Mouse (Mus musculus) MEL (cell line): ENCODE measurements around the gene Commd2. TPM values are rescaled to one million over a fixed set of nuclear protein-coding genes. Genes with fewer than 3 reads are reported as not detected.

Experiments used
- DNase-seq: peaks from one replicate; pipeline ENCODE4 v3.0.0; 2011; ENCODE audit warnings: low read depth, low spot score
- H3K27ac ChIP-seq: 2 replicates; pipeline ENCODE4 v1.5.1; 2012; ENCODE audit warnings: low read depth, mild to moderate bottlenecking, control low read depth, low read length, moderate library complexity; ENCODE audit not compliant: control insufficient read depth
- H3K27me3 ChIP-seq, 2 experiments: fragments of 150-350 bp in 1 of 2; sonication (generic) in 1 of 2; 2 replicates each; pipeline ENCODE4 v1.6.1; 2012; ENCODE audit warnings: low read length in 2 of 2, mild to moderate bottlenecking in 2 of 2, improper control_type of control experiment in 1 of 2, moderate library complexity in 1 of 2; ENCODE audit not compliant: insufficient read depth in 2 of 2, control insufficient read depth in 1 of 2
- H3K36me3 ChIP-seq, 2 experiments: 2 replicates each; pipeline ENCODE4 v1.6.1; 2012 to 2014; ENCODE audit warnings: low read length in 2 of 2, improper control_type of control experiment in 1 of 2, inconsistent platforms in 1 of 2, mild to moderate bottlenecking in 1 of 2; ENCODE audit not compliant: insufficient read depth in 2 of 2, control insufficient read depth in 1 of 2
- H3K4me1 ChIP-seq, 2 experiments: fragments of 150-350 bp in 1 of 2; sonication (generic) in 1 of 2; 2 replicates each; pipeline ENCODE4 v1.6.1; 2012; ENCODE audit warnings: low read length in 2 of 2, improper control_type of control experiment in 1 of 2, mild to moderate bottlenecking in 1 of 2; ENCODE audit not compliant: insufficient read depth in 2 of 2, control insufficient read depth in 1 of 2
- H3K4me3 ChIP-seq, 2 experiments: fragments of 150-350 bp in 1 of 2; sonication (generic) in 1 of 2; 2 replicates each; pipeline ENCODE4 v1.5.1; 2012; ENCODE audit warnings: low read depth in 2 of 2, low read length in 2 of 2, mild to moderate bottlenecking in 2 of 2, moderate library complexity in 2 of 2, control low read depth in 1 of 2, improper control_type of control experiment in 1 of 2; ENCODE audit not compliant: control insufficient read depth in 1 of 2, insufficient read depth in 1 of 2
- H3K79me2 ChIP-seq: 2 replicates; pipeline ENCODE4 v1.6.1; 2012; ENCODE audit warnings: mild to moderate bottlenecking, low read length, moderate library complexity; ENCODE audit not compliant: control insufficient read depth, poor library complexity, insufficient read depth
- H3K9ac ChIP-seq: 2 replicates; pipeline ENCODE4 v1.6.1; 2012; ENCODE audit warnings: low read depth, mild to moderate bottlenecking, control low read depth, low read length, moderate library complexity; ENCODE audit not compliant: control insufficient read depth, poor library complexity, severe bottlenecking
- H3K9me3 ChIP-seq: fragments of 150-350 bp; sonication (generic); replicated peaks from 2 replicates; pipeline ENCODE4 v1.6.1; 2012; ENCODE audit warnings: mild to moderate bottlenecking, low read length, improper control_type of control experiment, moderate library complexity; ENCODE audit not compliant: insufficient read depth
- BHLHE40 ChIP-seq: IDR thresholded peaks from 2 replicates; pipeline ENCODE4 v1.6.1; 2012; ENCODE audit warnings: low read depth, mild to moderate bottlenecking, inconsistent platforms, low read length, improper control_type of control experiment, borderline replicate concordance
- CHD1 ChIP-seq: IDR thresholded peaks from 2 replicates; pipeline ENCODE4 v1.6.1; 2012; ENCODE audit warnings: low read depth, mild to moderate bottlenecking, inconsistent platforms, low read length, improper control_type of control experiment
- ELF1 ChIP-seq: IDR thresholded peaks from 2 replicates; pipeline ENCODE4 v1.6.1; 2014; ENCODE audit warnings: low read depth, mild to moderate bottlenecking, inconsistent platforms, low read length, improper control_type of control experiment, moderate library complexity
- ETS1 ChIP-seq: IDR thresholded peaks from 2 replicates; pipeline ENCODE4 v1.6.1; 2012; ENCODE audit warnings: low read depth, mild to moderate bottlenecking, inconsistent platforms, low read length, improper control_type of control experiment, moderate library complexity
- GATA1 ChIP-seq: IDR thresholded peaks from 2 replicates; pipeline ENCODE4 v1.6.1; 2011; ENCODE audit warnings: low read depth, low read length, improper control_type of control experiment
- HCFC1 ChIP-seq: IDR thresholded peaks from 2 replicates; pipeline ENCODE4 v1.6.1; 2012; ENCODE audit warnings: low read depth, mild to moderate bottlenecking, inconsistent platforms, low read length, improper control_type of control experiment, moderate library complexity
- KAT2A ChIP-seq: conservative IDR thresholded peaks from 2 replicates; pipeline ENCODE4 v1.6.1; 2012; ENCODE audit warnings: low read depth, low read length, improper control_type of control experiment, inconsistent platforms
- MYC ChIP-seq: IDR thresholded peaks from 2 replicates; pipeline ENCODE4 v1.6.1; 2011; ENCODE audit warnings: low read depth, mild to moderate bottlenecking, low read length, improper control_type of control experiment, moderate library complexity
- NELFE ChIP-seq: IDR thresholded peaks from 2 replicates; pipeline ENCODE4 v1.6.1; 2011; ENCODE audit warnings: low read depth, low read length, improper control_type of control experiment
- NRF1 ChIP-seq: IDR thresholded peaks from 2 replicates; pipeline ENCODE4 v1.6.1; 2014; ENCODE audit warnings: low read depth, mild to moderate bottlenecking, inconsistent platforms, low read length, improper control_type of control experiment, moderate library complexity; ENCODE audit not compliant: poor library complexity, insufficient read depth, severe bottlenecking
- POLR2A ChIP-seq, 2 experiments: IDR thresholded peaks; 2 replicates each; pipeline ENCODE4 v1.6.1; 2011 to 2012; ENCODE audit warnings: low read length in 2 of 2, mild to moderate bottlenecking in 2 of 2, control low read depth in 1 of 2, improper control_type of control experiment in 1 of 2, low read depth in 1 of 2, moderate library complexity in 1 of 2; ENCODE audit not compliant: control insufficient read depth in 1 of 2, insufficient read depth in 1 of 2, poor library complexity in 1 of 2
- POLR2AphosphoS5 ChIP-seq: IDR thresholded peaks from 2 replicates; pipeline ENCODE4 v1.6.1; 2012; ENCODE audit warnings: low read depth, borderline replicate concordance, mild to moderate bottlenecking, inconsistent platforms, low read length, moderate library complexity, mixed read lengths
- SIN3A ChIP-seq: IDR thresholded peaks from 2 replicates; pipeline ENCODE4 v1.6.1; 2012; ENCODE audit warnings: low read length, improper control_type of control experiment, inconsistent platforms
- SMC3 ChIP-seq: IDR thresholded peaks from 2 replicates; pipeline ENCODE4 v1.6.1; 2011; ENCODE audit warnings: low read depth, low read length, improper control_type of control experiment
- USF1 ChIP-seq: IDR thresholded peaks from 2 replicates; pipeline ENCODE4 v1.6.1; 2014; ENCODE audit warnings: low read depth, mild to moderate bottlenecking, inconsistent platforms, low read length, improper control_type of control experiment, moderate library complexity
- ZC3H11A ChIP-seq: IDR thresholded peaks from 2 replicates; pipeline ENCODE4 v1.6.1; 2012; ENCODE audit warnings: low read depth, mild to moderate bottlenecking, inconsistent platforms, low read length, improper control_type of control experiment
- ZKSCAN1 ChIP-seq: IDR thresholded peaks from 2 replicates; pipeline ENCODE4 v1.6.1; 2012; ENCODE audit warnings: low read depth, mild to moderate bottlenecking, inconsistent platforms, low read length, improper control_type of control experiment, moderate library complexity
- ZNF384 ChIP-seq: IDR thresholded peaks from 2 replicates; pipeline ENCODE4 v1.6.1; 2012; ENCODE audit warnings: low read depth, mild to moderate bottlenecking, inconsistent platforms, low read length, improper control_type of control experiment
- polyA plus RNA-seq, 2 experiments: library from polyadenylated mRNA; stranded (reverse) in 1 of 2; unstranded in 1 of 2; fragments of >175 nt in 1 of 2; fragments of >200 nt in 1 of 2; gene quantifications; 2 replicates each; pipeline versions ENCODE4 v1.2.1 to v1.2.4; 2012; ENCODE audit warnings: low replicate concordance in 2 of 2, low read depth in 1 of 2; ENCODE audit not compliant: insufficient read length in 2 of 2, insufficient read depth in 1 of 2, missing spikeins in 1 of 2
- total RNA-seq: library from RNA; depleted of rRNA; stranded (reverse); fragments of 300-350 nt; gene quantifications from 2 replicates; pipeline ENCODE4 v1.2.3, GENCODE M21; 2012

The Commd2 gene
- total and polyA plus RNA-seq, 3 experiments = 47.7 to 61.6 TPM; not detected in 1

- Histone ChIP-seq H3K36me3 (peaks cover 0 to 15% of the 10 kb centered on the region in 2 experiments; a peak in 2 of 4 replicates), H3K9ac (peak overlapping the region; percentile 59), H3K79me2 (peaks cover 9% of the 10 kb centered on the region), H3K27ac (no peak overlapping the region), H3K9me3 (no peaks in the 10 kb centered on the region), H3K4me3 (peak overlapping the region; percentile 78 to 93), H3K4me1 (peaks cover 0 to 4% of the 10 kb centered on the region in 2 experiments; a peak in 2 of 4 replicates), H3K27me3 (peaks cover 0 to 1% of the 10 kb centered on the region in 2 experiments; a peak in 1 of 4 replicates)
- no peak for DNase-seq
- TF ChIP-seq BHLHE40 (no peak), ETS1 (no peak), CHD1 (no peak), KAT2A (no peak), NELFE (no peak), GATA1 (no peak), POLR2A (IDR thresholded peaks at IDR 0.05; ENCODE audit: control insufficient read depth in 1 of 2, insufficient read depth in 1 of 2, low read depth in 1 of 2, low read length in 2 of 2, poor library complexity in 1 of 2) (no peak), ZKSCAN1 (no peak), HCFC1 (no peak), SMC3 (no peak), ZNF384 (no peak), NRF1 (no peak), USF1 (no peak), MYC (no peak), POLR2AphosphoS5 (no peak), ELF1 (no peak)
Observed at GRCm38 (mm10) chr3:57651865-57652259, 347 bp upstream of the Commd2 start.

DNA sequence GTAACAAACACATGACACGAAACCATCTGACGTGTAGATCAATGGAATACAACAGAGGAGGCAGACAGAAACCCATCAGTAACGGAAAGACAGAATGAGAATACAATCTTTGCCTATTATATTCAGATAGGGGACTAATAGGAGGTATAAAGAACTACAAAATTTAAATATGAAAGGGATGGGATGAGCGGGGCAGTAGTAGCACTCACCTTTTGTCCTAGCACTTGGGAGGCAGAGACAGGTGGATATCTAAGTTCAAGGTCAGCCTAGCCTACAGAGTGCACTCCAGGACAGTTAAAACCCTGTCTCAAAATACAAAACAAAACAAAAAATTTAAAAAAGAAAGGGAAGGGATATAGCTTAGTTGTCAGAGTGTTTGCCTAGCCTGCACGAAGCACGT is 8.3 kb downstream of the Commd2 start:
- TF ChIP-seq ZC3H11A (no peak), SIN3A (no peak)
- no peak for DNase-seq
- no peaks in the 10 kb centered on the region for H3K4me1 ChIP-seq

More for the DNA sequence above, 8.3 kb downstream of the Commd2 start:
- no peak overlapping the region for H3K27ac ChIP-seq
- H3K36me3 ChIP-seq = peaks cover 0 to 4% of the 10 kb centered on the region in 2 experiments; a peak in 2 of 4 replicates
- no peak overlapping the region for H3K9ac ChIP-seq
- no peaks in the 10 kb centered on the region for H3K79me2 ChIP-seq
- no peaks in the 10 kb centered on the region for H3K27me3 ChIP-seq
- H3K9me3 ChIP-seq = no peaks in the 10 kb centered on the region
- H3K4me3 ChIP-seq = no peak overlapping the region
